13 mouse cellular contexts compared by ENCODE assay signal in genomic region chr13:34066351-34066750, GRCm38 (mm10). TPM values are rescaled to one million over a fixed set of nuclear protein-coding genes. Genes with fewer than 3 reads are reported as not detected.
DNase-seq lines count a peak whose midpoint lies in the region; ATAC-seq and TF ChIP-seq lines count a peak whose summit lies in the region.
"Had no signal": no experiment of that assay in that cellular context is flagged by ENCODE, and none has a peak within 500 bp of the region (broad histone marks: within the 10 kb centered on the region; RNA-seq: fewer than 3 reads in every experiment).

No protein-coding gene starts in this region.

- TF ChIP-seq POLR2A in lung, adult 2 months (IDR thresholded peaks at IDR 0.05; ENCODE audit: borderline replicate concordance, extremely low read depth, low read depth, low read length), result no peak
- TF ChIP-seq POLR2A in olfactory bulb, adult 2 months (IDR thresholded peaks at IDR 0.05; ENCODE audit: insufficient read depth, low read depth, low read length), result no peak

- TF ChIP-seq CTCF in lung, embryonic 14.5 days (IDR thresholded peaks at IDR 0.05; ENCODE audit: low read depth), result no peak
- no peak for TF ChIP-seq CTCF in lung, adult 2 months (IDR thresholded peaks at IDR 0.05; ENCODE audit: insufficient read depth, low read length)
- TF ChIP-seq CTCF in olfactory bulb, adult 2 months (IDR thresholded peaks at IDR 0.05; ENCODE audit: insufficient read depth, low read depth, low read length), result no peak

- peaks cover 14% of the 10 kb centered on the region; the same call in 1 of the 2 replicates for H3K36me3 ChIP-seq in lung, embryonic 14.5 days (ENCODE audit: insufficient read depth)
- H3K36me3 ChIP-seq: liver, embryonic 12.5 days had no signal

- no peaks in the 10 kb centered on the region for H3K27me3 ChIP-seq in lung, embryonic 14.5 days (ENCODE audit: insufficient read depth, low read length)
- H3K27me3 ChIP-seq: embryonic facial prominence, embryonic 15.5 days; liver, embryonic 12.5 days had no signal

- DNase-seq in gastrocnemius, postnatal 14 days, result peak; percentile 54
- DNase-seq in gastrocnemius, postnatal 10 days, result no peak
- peak; percentile 15 for DNase-seq in lung, embryonic 14.5 days
- no peak for DNase-seq in lung, adult 2 months
- peak; percentile 53 to 59 for DNase-seq in adrenal gland, postnatal 36 days
- DNase-seq in natural killer cell, adult 2 months (ENCODE audit: low spot score in 2 of 2), result no peak
- DNase-seq: cerebellum, adult 9-11 months; thymus, postnatal 36 days had no signal

- H3K9ac ChIP-seq in lung, embryonic 14.5 days, result no peak overlapping the region
- H3K9ac ChIP-seq: embryonic facial prominence, embryonic 15.5 days; liver, embryonic 12.5 days had no signal

- no peak overlapping the region for H3K4me2 ChIP-seq in lung, embryonic 14.5 days
- H3K4me2 ChIP-seq: embryonic facial prominence, embryonic 15.5 days; liver, embryonic 12.5 days had no signal

- no peak for ATAC-seq in lung, embryonic 14.5 days (ENCODE audit: insufficient read depth)
- no peak for ATAC-seq in inflammation-experienced regulatory T-cells, adult 6 months
- ATAC-seq: liver, embryonic 12.5 days had no signal

- no peak overlapping the region for H3K4me3 ChIP-seq in lung, embryonic 14.5 days (ENCODE audit: low read depth, low read length)
- H3K4me3 ChIP-seq in lung, adult 2 months (replicated peaks; ENCODE audit: extremely low read depth, low read depth, low read length), result no peak overlapping the region
- H3K4me3 ChIP-seq in olfactory bulb, adult 2 months (ENCODE audit: insufficient read depth, low read depth, low read length), result no peak overlapping the region
- H3K4me3 ChIP-seq: embryonic facial prominence, embryonic 15.5 days; hindbrain, embryonic 10.5 days; liver, embryonic 12.5 days had no signal

- H3K9me3 ChIP-seq in lung, embryonic 14.5 days (ENCODE audit: low read depth, low read length), result no peaks in the 10 kb centered on the region
- H3K9me3 ChIP-seq: embryonic facial prominence, embryonic 15.5 days; liver, embryonic 12.5 days had no signal

- H3K4me1 ChIP-seq in lung, embryonic 14.5 days (ENCODE audit: insufficient read depth), result no peaks in the 10 kb centered on the region
- no peaks in the 10 kb centered on the region; the same call in 1 of the 2 replicates for H3K4me1 ChIP-seq in lung, adult 2 months (ENCODE audit: control insufficient read depth, insufficient read depth, low read length)
- peaks cover 5% of the 10 kb centered on the region for H3K4me1 ChIP-seq in olfactory bulb, adult 2 months (ENCODE audit: control insufficient read depth, insufficient read depth, low read length)
- H3K4me1 ChIP-seq: embryonic facial prominence, embryonic 15.5 days; liver, embryonic 12.5 days had no signal

- intact Hi-C loops in gastrocnemius, postnatal 14 days (cut with DNase I; ENCODE audit: low total_unique reads), result no loop called here

- H3K27ac ChIP-seq in lung, embryonic 14.5 days (ENCODE audit: low read depth), result no peak overlapping the region
- H3K27ac ChIP-seq in olfactory bulb, adult 2 months (ENCODE audit: insufficient read depth, low read depth, low read length), result peak overlapping the region; percentile 85
- H3K27ac ChIP-seq: embryonic facial prominence, embryonic 15.5 days; liver, embryonic 12.5 days had no signal

- 71% methylated on average over 1 of the region's 1 CpGs for WGBS in lung, embryonic 14.5 days
- 67% methylated on average over 1 of the region's 1 CpGs for WGBS in lung, adult 2 months
- WGBS in olfactory bulb, adult 2 months, result 17% methylated on average over 1 of the region's 1 CpGs

RNA-seq across cellular contexts. Expression of gene Tubb2a, which starts 11.5 kb away (rescaled TPM):
- 10 to 100 TPM; 19.3 to 24.4 TPM for total RNA-seq in gastrocnemius, postnatal 14 days (2021)
- total RNA-seq in gastrocnemius, postnatal 10 days (2021), result 10 to 100 TPM; 44.4 to 49.4 TPM
- 164 and 169 TPM in 2 replicates for polyA plus RNA-seq in lung, embryonic 14.5 days (2014; fragmentation: Nextera tagmentation; extraction: Ambion mirVana)
- polyA plus RNA-seq in lung, adult 2 months (2012; rRNA removed), result 320 and 386 TPM in 2 replicates
- total RNA-seq in adrenal gland, postnatal 36 days (2021), result 10 to 100 TPM; 24.6 to 42.9 TPM
- polyA plus RNA-seq in olfactory bulb, adult 2 months (2012; ENCODE audit: insufficient read depth, insufficient read length, low replicate concordance, missing spikeins), result not detected in 2 replicates
- 1 to 10 TPM; 3.1 to 8.7 (median 8.0) TPM for polyA plus RNA-seq in inflammation-experienced regulatory T-cells, adult 6 months (2017; shearing (Covaris generic))

RNA-seq across cellular contexts. Expression of gene Bphl, which starts 29.0 kb away (rescaled TPM):
- 10 to 100 TPM; 22.7 to 26.7 TPM for total RNA-seq in gastrocnemius, postnatal 14 days (2021)
- 10 to 100 TPM; 21.3 to 26.5 TPM for total RNA-seq in gastrocnemius, postnatal 10 days (2021)
- polyA plus RNA-seq in lung, embryonic 14.5 days (2014; fragmentation: Nextera tagmentation; extraction: Ambion mirVana), result 46.8 and 49.0 TPM in 2 replicates
- polyA plus RNA-seq in lung, adult 2 months (2012; rRNA removed), result 37.4 and 41.8 TPM in 2 replicates
- 10 to 100 TPM; 89.7 to 98.7 TPM for total RNA-seq in adrenal gland, postnatal 36 days (2021)
- polyA plus RNA-seq in olfactory bulb, adult 2 months (2012; ENCODE audit: insufficient read depth, insufficient read length, low replicate concordance, missing spikeins), result not detected in 2 replicates
- polyA plus RNA-seq in inflammation-experienced regulatory T-cells, adult 6 months (2017; shearing (Covaris generic)), result 10 to 100 TPM; 11.8 to 33.6 (median 31.4) TPM

Comparison
In these comparisons a context has a peak if more than half of its experiments do, and no peak if none do; other contexts are left out.
1. DNase-seq: peak in gastrocnemius, postnatal 14 days (single experiment), lung, embryonic 14.5 days (single experiment) and adrenal gland, postnatal 36 days (2 of 2); none in gastrocnemius, postnatal 10 days (single experiment), lung, adult 2 months (single experiment) and natural killer cell, adult 2 months (0 of 2).